Mouse (Mus musculus): ENCODE data around the gene Cds1.

- TF ChIP-seq CTCF (IDR thresholded peaks at IDR 0.05; ENCODE audit: low read depth), result no peak
- no peak for TF ChIP-seq EP300 (IDR thresholded peaks at IDR 0.05; ENCODE audit: low read depth)
Observed at GRCm38 (mm10) chr5:101789770-101790169, 24.8 kb downstream of the Cds1 start.

All from liver, embryonic 14.5 days (tissue).